Mouse (Mus musculus) stomach, embryonic 14.5 days (tissue): ENCODE data around the gene Tmtc4. TPM values are rescaled to one million over a fixed set of nuclear protein-coding genes. Genes with fewer than 3 reads are reported as not detected.

ENCODE experiments used
- ATAC-seq: fragments of 200-750 bp; cut with Nextera tagmentation; 2 replicates; pipeline ENCODE4 v1.8.0; 2017; ENCODE audit warnings: low read depth, moderate TSS enrichment; ENCODE audit not compliant: insufficient number of reproducible peaks, insufficient read depth, low FRiP score
- H3K27ac ChIP-seq: fragments of 300-500 bp; sonication (generic); 2 replicates; pipeline ENCODE4 v1.5.1; 2014; ENCODE audit warnings: mild to moderate bottlenecking, low read length, moderate library complexity, mixed read lengths
- H3K27me3 ChIP-seq: fragments of 300-500 bp; sonication (generic); 2 replicates; pipeline ENCODE4 v1.6.1; 2014; ENCODE audit warnings: low read length, control low read depth, mixed read lengths; ENCODE audit not compliant: control insufficient read depth, insufficient read depth
- H3K36me3 ChIP-seq: fragments of 300-500 bp; sonication (generic); 2 replicates; pipeline ENCODE4 v1.6.1; 2014; ENCODE audit warnings: mild to moderate bottlenecking, control low read depth, low read length, moderate library complexity, mixed read lengths; ENCODE audit not compliant: control insufficient read depth, insufficient read depth
- H3K4me1 ChIP-seq: fragments of 300-500 bp; sonication (generic); 2 replicates; pipeline ENCODE4 v1.6.1; 2014; ENCODE audit warnings: low read length, control low read depth, mixed read lengths; ENCODE audit not compliant: control insufficient read depth, insufficient read depth
- H3K4me2 ChIP-seq: fragments of 300-500 bp; sonication (generic); replicated peaks from 2 replicates; pipeline ENCODE4 v1.6.1; 2014; ENCODE audit warnings: low read depth, low read length, control low read depth
- H3K4me3 ChIP-seq: fragments of 300-500 bp; sonication (generic); 2 replicates; pipeline ENCODE4 v1.5.1; 2014; ENCODE audit warnings: low read depth, low read length, control low read depth
- H3K9ac ChIP-seq: fragments of 300-500 bp; sonication (generic); replicated peaks from 2 replicates; pipeline ENCODE4 v1.6.1; 2014; ENCODE audit warnings: low read depth, mild to moderate bottlenecking, control low read depth, low read length, moderate library complexity, mixed read lengths
- H3K9me3 ChIP-seq: fragments of 300-500 bp; sonication (generic); 2 replicates; pipeline ENCODE4 v1.6.1; 2016; ENCODE audit warnings: low read depth, low read length, control low read depth; ENCODE audit not compliant: control insufficient read depth
- WGBS: fragments of 180-500 bp; shearing (Covaris S2); extraction: QIAGEN DNeasy Blood & Tissue Kit; methylation state at CpG from one replicate; pipeline ENCODE4 v1.1.7; 2014; 5-methylcytosine and 5-hydroxymethylcytosine counted together
- polyA plus RNA-seq: library from polyadenylated mRNA; unstranded; fragments of >200 nt; fragmentation: Nextera tagmentation; extraction: Ambion mirVana; gene quantifications from 2 replicates; pipeline ENCODE4 v1.2.1, GENCODE M21; 2014

Tmtc4 gene
- polyA plus RNA-seq, 1 experiment from 2014 or later, result 28.6 TPM

- H3K4me2 ChIP-seq, result no peak overlapping the region
- WGBS, result 86% methylated on average over 1 of the region's 1 CpGs
- ATAC-seq, result no peak
Observed at GRCm38 (mm10) chr14:122917676-122918075, 66.2 kb downstream of the Tmtc4 start.

GRCm38 (mm10) chr14:122913657-122914056 lies 70.2 kb downstream of the Tmtc4 start, which contains the start of gene Ggact:
Ggact (minus strand) TSS chr14:122913757.
- Histone ChIP-seq H3K27ac (peak within 1 kb of the TSS; percentile 55; the same call in 1 of the 2 replicates), H3K4me2 (peak within 1 kb of the TSS; percentile 73), H3K9me3 (no peaks in the 10 kb centered on the region), H3K9ac (peak within 1 kb of the TSS; percentile 42; the same call in 1 of the 2 replicates), H3K4me1 (no peaks in the 10 kb centered on the region), H3K4me3 (peak within 1 kb of the TSS; percentile 62), H3K36me3 (no peaks in the 10 kb centered on the region), H3K27me3 (no peaks in the 10 kb centered on the region)
- WGBS, result 75% methylated on average over 6 of the region's 6 CpGs
- ATAC-seq, result no peak

More at GRCm38 (mm10) chr14:122917676-122918075, 66.2 kb downstream of the Tmtc4 start:
- Histone ChIP-seq H3K9me3 (no peaks in the 10 kb centered on the region), H3K36me3 (no peaks in the 10 kb centered on the region), H3K4me1 (no peaks in the 10 kb centered on the region), H3K9ac (no peak overlapping the region), H3K4me3 (no peak overlapping the region), H3K27ac (no peak overlapping the region), H3K27me3 (no peaks in the 10 kb centered on the region)

- no peaks in the 10 kb centered on the region; the same call in 1 of the 2 replicates for H3K9me3 ChIP-seq
- peak overlapping the region; percentile 73 for H3K4me2 ChIP-seq
- H3K9ac ChIP-seq, result peak overlapping the region; percentile 42; the same call in 1 of the 2 replicates
- ATAC-seq, result peak; percentile 80
- peak overlapping the region; percentile 55; the same call in 1 of the 2 replicates for H3K27ac ChIP-seq
- no peaks in the 10 kb centered on the region for H3K4me1 ChIP-seq
- under 1% methylated on average over 51 of the region's 58 CpGs for WGBS
- no peaks in the 10 kb centered on the region for H3K36me3 ChIP-seq
- H3K27me3 ChIP-seq, result no peaks in the 10 kb centered on the region
- peak overlapping the region; percentile 62 for H3K4me3 ChIP-seq
Observed at GRCm38 (mm10) chr14:122912812-122913498, 70.9 kb downstream of the Tmtc4 start.

GRCm38 (mm10) chr14:122912137-122912536 lies 71.7 kb downstream of the Tmtc4 start:
- Histone ChIP-seq H3K4me3 (peak overlapping the region; percentile 62), H3K4me2 (peak overlapping the region; percentile 73), H3K27me3 (no peaks in the 10 kb centered on the region), H3K36me3 (no peaks in the 10 kb centered on the region), H3K9ac (no peak overlapping the region), H3K27ac (no peak overlapping the region), H3K9me3 (peaks cover under 1% of the 10 kb centered on the region; the same call in 1 of the 2 replicates), H3K4me1 (no peaks in the 10 kb centered on the region)
- 68% methylated on average over 1 of the region's 1 CpGs for WGBS
- no peak for ATAC-seq

GRCm38 (mm10) chr14:122911265-122911664 lies 72.6 kb downstream of the Tmtc4 start:
- H3K9ac ChIP-seq, result no peak overlapping the region
- H3K4me3 ChIP-seq, result no peak overlapping the region
- H3K36me3 ChIP-seq, result no peaks in the 10 kb centered on the region
- H3K4me1 ChIP-seq, result no peaks in the 10 kb centered on the region
- no peaks in the 10 kb centered on the region for H3K27me3 ChIP-seq
- no peak for ATAC-seq
- H3K27ac ChIP-seq, result no peak overlapping the region
- H3K4me2 ChIP-seq, result no peak overlapping the region
- peaks cover 3% of the 10 kb centered on the region; the same call in 1 of the 2 replicates for H3K9me3 ChIP-seq

GRCm38 (mm10) chr14:122909368-122910091 lies 74.3 kb downstream of the Tmtc4 start:
- Histone ChIP-seq H3K27me3 (no peaks in the 10 kb centered on the region), H3K4me1 (no peaks in the 10 kb centered on the region), H3K36me3 (no peaks in the 10 kb centered on the region), H3K4me2 (no peak overlapping the region), H3K4me3 (no peak overlapping the region), H3K9me3 (peaks cover 3% of the 10 kb centered on the region; the same call in 1 of the 2 replicates), H3K27ac (no peak overlapping the region), H3K9ac (no peak overlapping the region)
- 59% methylated on average over 5 of the region's 5 CpGs for WGBS
- no peak for ATAC-seq

- no peak overlapping the region for H3K4me3 ChIP-seq
- peaks cover 3% of the 10 kb centered on the region; the same call in 1 of the 2 replicates for H3K9me3 ChIP-seq
- H3K4me2 ChIP-seq, result no peak overlapping the region
- no peak overlapping the region for H3K9ac ChIP-seq
- no peaks in the 10 kb centered on the region for H3K27me3 ChIP-seq
- H3K27ac ChIP-seq, result no peak overlapping the region
- WGBS, result 91% methylated on average over 4 of the region's 4 CpGs
- ATAC-seq, result no peak
- H3K4me1 ChIP-seq, result no peaks in the 10 kb centered on the region
- H3K36me3 ChIP-seq, result no peaks in the 10 kb centered on the region
Observed at GRCm38 (mm10) chr14:122908075-122908474, 75.8 kb downstream of the Tmtc4 start.

GRCm38 (mm10) chr14:122905007-122905406 lies 78.8 kb downstream of the Tmtc4 start:
- no peak for ATAC-seq
- Histone ChIP-seq H3K27me3 (no peaks in the 10 kb centered on the region), H3K4me3 (no peak overlapping the region), H3K27ac (no peak overlapping the region), H3K4me1 (peaks cover 4% of the 10 kb centered on the region), H3K4me2 (no peak overlapping the region), H3K9me3 (peaks cover 3% of the 10 kb centered on the region; the same call in 1 of the 2 replicates), H3K36me3 (no peaks in the 10 kb centered on the region; the same call in 1 of the 2 replicates), H3K9ac (no peak overlapping the region)
- 86% methylated on average over 1 of the region's 1 CpGs for WGBS
